Comparison of ENCODE assay signal across 8 mouse cellular contexts in the genomic region with DNA sequence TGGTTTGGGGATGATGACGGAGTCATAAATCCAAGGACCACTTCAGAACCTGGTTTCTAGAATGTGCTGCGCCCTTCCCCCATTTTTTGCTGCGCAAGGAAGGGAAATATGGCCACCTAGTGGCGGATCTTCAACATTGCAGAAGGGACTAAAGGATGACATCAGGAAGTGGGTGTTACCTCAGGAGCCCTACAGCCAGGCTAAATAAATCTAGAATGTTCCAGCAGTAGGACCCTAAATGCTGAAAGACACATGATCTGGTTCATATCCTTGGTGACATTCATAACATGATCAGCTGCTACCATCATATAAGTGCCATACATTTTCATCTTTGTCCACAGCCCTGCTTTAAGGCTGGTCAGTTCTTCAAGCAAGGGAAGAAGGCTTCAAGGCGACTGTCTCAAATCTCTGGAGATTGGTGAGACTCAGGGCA. TPM values are rescaled to one million over a fixed set of nuclear protein-coding genes. Genes with fewer than 3 reads are reported as not detected.
DNase-seq lines count a peak whose midpoint lies in the region; ATAC-seq and TF ChIP-seq lines count a peak whose summit lies in the region.
"Not testable (repeated sequence)": the region's sequence is repeated elsewhere in the genome, so short reads cannot be mapped to it uniquely, and the experiment has no call there.

A gene (plus strand): TSS at position 383 of the 433 bp plus-strand sequence.

- not testable (repeated sequence) for H3K27me3 ChIP-seq in embryonic facial prominence, embryonic 14.5 days (replicated peaks; ENCODE audit: control insufficient read depth, insufficient read depth, low read length); kidney, adult 2 months (replicated peaks; ENCODE audit: control insufficient read depth, insufficient read depth, low read length); limb, embryonic 11.5 days (ENCODE audit: control insufficient read depth, insufficient read depth, low read length); midbrain, embryonic 12.5 days

- not testable (repeated sequence) for H3K27ac ChIP-seq in bone marrow macrophage, adult 2 months (ENCODE audit: insufficient read depth, low read depth, low read length); embryonic facial prominence, embryonic 14.5 days (replicated peaks; ENCODE audit: low read depth, low read length); kidney, adult 2 months (ENCODE audit: insufficient read depth, low read depth, low read length); limb, embryonic 11.5 days (replicated peaks; ENCODE audit: low read depth, low read length)
- peak within 1 kb of the TSS; percentile 72 for H3K27ac ChIP-seq in midbrain, embryonic 12.5 days (replicated peaks)

- peak within 1 kb of the TSS; percentile 63 for H3K9ac ChIP-seq in embryonic facial prominence, embryonic 14.5 days (ENCODE audit: low read depth, low read length)
- peak within 1 kb of the TSS; percentile 56 for H3K9ac ChIP-seq in limb, embryonic 11.5 days (ENCODE audit: low read length)
- peak within 1 kb of the TSS; percentile 71 for H3K9ac ChIP-seq in midbrain, embryonic 12.5 days (replicated peaks)

- TF ChIP-seq CTCF in bone marrow macrophage, adult 2 months (IDR thresholded peaks at IDR 0.05; ENCODE audit: low read depth, low read length), result not testable (repeated sequence)
- TF ChIP-seq CTCF in kidney, adult 2 months (conservative IDR thresholded peaks at IDR 0.05; ENCODE audit: insufficient read depth, insufficient read length, low read depth, low read length), result peak; percentile 39; the same call in 1 of the 2 replicates

- peak; percentile 62 to 69 for DNase-seq in B cell, adult 2 months
- DNase-seq in embryonic facial prominence, embryonic 14.5 days (ENCODE audit: low spot score), result peak; percentile 62
- DNase-seq in heart, adult 9 months (ENCODE audit: low spot score in 2 of 2), result peak; percentile 24 to 36
- peak; percentile 43 for DNase-seq in kidney, adult 2 months
- peak; percentile 31 for DNase-seq in limb, embryonic 11.5 days (ENCODE audit: low spot score)
- peak; percentile 14 to 17 for DNase-seq in spleen, adult 18-20 months

- H3K4me3 ChIP-seq in bone marrow macrophage, adult 2 months (ENCODE audit: insufficient read depth, low read length), result peak within 1 kb of the TSS; percentile 23
- peak within 1 kb of the TSS; percentile 53 for H3K4me3 ChIP-seq in embryonic facial prominence, embryonic 14.5 days (ENCODE audit: low read depth, low read length)
- peak within 1 kb of the TSS; percentile 53 for H3K4me3 ChIP-seq in kidney, adult 2 months (ENCODE audit: insufficient read depth, low read depth, low read length)
- peak within 1 kb of the TSS; percentile 54 for H3K4me3 ChIP-seq in limb, embryonic 11.5 days (ENCODE audit: low read depth, low read length)
- peak within 1 kb of the TSS; percentile 58 for H3K4me3 ChIP-seq in midbrain, embryonic 12.5 days

- H3K4me2 ChIP-seq in embryonic facial prominence, embryonic 14.5 days (ENCODE audit: low read depth, low read length), result peak within 1 kb of the TSS; percentile 56
- H3K4me2 ChIP-seq in limb, embryonic 11.5 days (ENCODE audit: low read depth, severe bottlenecking), result peak within 1 kb of the TSS; percentile 61
- peak within 1 kb of the TSS; percentile 63 for H3K4me2 ChIP-seq in midbrain, embryonic 12.5 days (replicated peaks)

- peaks cover 24% of the 10 kb centered on the region for H3K36me3 ChIP-seq in embryonic facial prominence, embryonic 14.5 days (ENCODE audit: control insufficient read depth, insufficient read depth, low read length)
- H3K36me3 ChIP-seq in kidney, adult 2 months (ENCODE audit: control insufficient read depth, insufficient read depth, low read length); limb, embryonic 11.5 days (ENCODE audit: control insufficient read depth, insufficient read depth, low read length): not testable (repeated sequence)
- H3K36me3 ChIP-seq in midbrain, embryonic 12.5 days, result peaks cover 22% of the 10 kb centered on the region; the same call in 1 of the 2 replicates

- not testable (repeated sequence) for H3K4me1 ChIP-seq in bone marrow macrophage, adult 2 months (ENCODE audit: control insufficient read depth, insufficient read depth, low read length); embryonic facial prominence, embryonic 14.5 days (ENCODE audit: control insufficient read depth, insufficient read depth, low read length); kidney, adult 2 months (ENCODE audit: control insufficient read depth, insufficient read depth, low read length); limb, embryonic 11.5 days (ENCODE audit: control insufficient read depth, insufficient read depth, low read length); midbrain, embryonic 12.5 days

- not testable (repeated sequence) for TF ChIP-seq POLR2A in bone marrow macrophage, adult 2 months (IDR thresholded peaks at IDR 0.05; ENCODE audit: borderline replicate concordance, low read depth, low read length); kidney, adult 2 months (IDR thresholded peaks at IDR 0.05; ENCODE audit: low read depth, low read length)

- WGBS in embryonic facial prominence, embryonic 14.5 days, result 14% methylated on average over 3 of the region's 5 CpGs
- WGBS in kidney, adult 2 months, result 0% methylated on average over 3 of the region's 5 CpGs
- WGBS in limb, embryonic 11.5 days, result 5% methylated on average over 2 of the region's 5 CpGs
- 13% methylated on average over 4 of the region's 5 CpGs for WGBS in midbrain, embryonic 12.5 days

- not testable (repeated sequence) for H3K9me3 ChIP-seq in embryonic facial prominence, embryonic 14.5 days (ENCODE audit: control insufficient read depth, low read length); limb, embryonic 11.5 days (ENCODE audit: control insufficient read depth, low read length); midbrain, embryonic 12.5 days

- ATAC-seq in embryonic facial prominence, embryonic 14.5 days (ENCODE audit: low read depth), result peak; percentile 17; the same call in 1 of the 2 replicates
- not testable (repeated sequence) for ATAC-seq in limb, embryonic 11.5 days (ENCODE audit: insufficient number of reproducible peaks, low FRiP score, low TSS enrichment, low read depth)
- ATAC-seq in midbrain, embryonic 12.5 days (ENCODE audit: low FRiP score, low read depth), result 0 out of 2 replicates have a peak, but pooled peaks have one; percentile 1

RNA-seq across cellular contexts. Expression of the gene that starts here (rescaled TPM):
- polyA plus RNA-seq in bone marrow macrophage, adult 2 months (2012; ENCODE audit: insufficient read depth, insufficient read length, missing spikeins), result 0.64 and 1.3 TPM in 2 replicates
- polyA plus RNA-seq in embryonic facial prominence, embryonic 14.5 days (2014; fragmentation: Nextera tagmentation; extraction: Ambion mirVana), result 48.6 and 59.2 TPM in 2 replicates
- 2.2 and 3.3 TPM in 2 replicates for polyA plus RNA-seq in kidney, adult 2 months (2012; rRNA removed)
- polyA plus RNA-seq in limb, embryonic 11.5 days (2014; fragmentation: Nextera tagmentation; extraction: Ambion mirVana), result 65.4 and 68.1 TPM in 2 replicates
- 83.9 and 90.3 TPM in 2 replicates for polyA plus RNA-seq in midbrain, embryonic 12.5 days (2016; fragmentation: Nextera tagmentation; extraction: Ambion mirVana)

Comparison
In these comparisons a context has a peak if more than half of its experiments do, and no peak if none do; other contexts are left out.
1. RNA of the gene that starts here (polyA plus RNA-seq): 83.9 to 90.3 TPM in midbrain, embryonic 12.5 days, 65.4 to 68.1 TPM in limb, embryonic 11.5 days and 48.6 to 59.2 TPM in embryonic facial prominence, embryonic 14.5 days; 2.2 to 3.3 TPM in kidney, adult 2 months and 0.64 to 1.3 TPM in bone marrow macrophage, adult 2 months; every median in the first group is over 10 times any median in the second.
2. DNase-seq: peak in every context shown above with its lines; median percentile 66 in B cell, adult 2 months; 62 in embryonic facial prominence, embryonic 14.5 days; 43 in kidney, adult 2 months; 31 in limb, embryonic 11.5 days; 30 in heart, adult 9 months; 16 in spleen, adult 18-20 months.
3. Peak in every context shown above with its lines, with median percentiles within 50 percentile points of each other: H3K4me3 ChIP-seq, H3K4me2 ChIP-seq and H3K9ac ChIP-seq.